Mouse (Mus musculus) liver, adult 2 months (tissue): ENCODE data around the gene St14.
A peak's percentile ranks its signal among the peaks of the same experiment; 100 is the strongest.

Source experiments
- CTCF ChIP-seq: fragments of 200-500 bp; IDR thresholded peaks from 2 replicates; pipeline ENCODE4 v1.5.1; 2011; ENCODE audit warnings: low read depth, low read length, control low read depth
- POLR2A ChIP-seq: fragments of 200-500 bp; IDR thresholded peaks from 2 replicates; pipeline ENCODE4 v1.6.1; 2011; ENCODE audit warnings: low read length, control low read depth; ENCODE audit not compliant: insufficient read depth; ENCODE audit errors: extremely low read depth

DNA sequence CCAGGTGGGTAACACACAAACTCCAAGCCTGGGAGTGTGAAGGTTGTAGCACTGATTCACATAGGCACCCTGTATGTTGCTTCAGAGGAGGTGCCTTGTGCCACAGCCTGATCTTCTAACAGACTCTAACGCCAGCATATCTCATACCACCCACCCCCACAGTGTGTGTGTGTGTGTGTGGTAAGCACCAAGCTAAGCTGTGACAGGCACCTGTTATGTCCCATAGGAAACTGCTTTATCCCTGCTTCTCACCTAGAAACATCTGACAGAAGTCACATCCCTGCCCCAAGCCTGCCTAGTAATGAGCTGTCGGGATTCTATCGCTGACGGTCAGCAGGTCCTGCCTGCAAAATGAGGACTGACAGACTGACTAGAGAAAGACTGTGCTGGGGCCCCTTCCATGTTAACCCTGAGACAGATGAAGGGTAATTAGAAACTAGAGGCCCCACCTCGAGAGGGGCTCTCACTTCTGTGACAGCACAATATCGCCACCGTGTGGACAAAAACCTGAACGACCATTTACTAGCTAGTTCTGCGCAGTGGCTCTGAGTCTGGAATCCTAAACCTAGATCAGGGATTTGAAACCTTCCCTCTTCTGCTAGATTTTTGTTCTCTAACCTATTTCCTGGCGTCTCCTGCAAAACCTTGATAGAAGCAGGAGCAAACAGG lies 45.4 kb downstream of the St14 start:
- TF ChIP-seq CTCF (peak; percentile 60), POLR2A (no peak)
